Mouse (Mus musculus) limb, embryonic 14.5 days (tissue): Measurements from ENCODE around the gene Fam131c. TPM values are rescaled to one million over a fixed set of nuclear protein-coding genes. Genes with fewer than 3 reads are reported as not detected.

Source experiments
- ATAC-seq: fragments of 200-750 bp; cut with Nextera tagmentation; 2 replicates; pipeline ENCODE4 v1.8.0; 2017; ENCODE audit warnings: low read depth, moderate number of reproducible peaks, moderate TSS enrichment; ENCODE audit not compliant: low FRiP score
- DNase-seq: peaks from one replicate; pipeline ENCODE4 v3.0.0-alpha.2; 2015; ENCODE audit warnings: low spot score
- H3K27ac ChIP-seq: fragments of 300-500 bp; sonication (generic); replicated peaks from 2 replicates; pipeline ENCODE4 v1.5.1; 2014; ENCODE audit warnings: low read depth, mild to moderate bottlenecking, low read length, moderate library complexity, mixed read lengths
- H3K27me3 ChIP-seq: fragments of 300-500 bp; sonication (generic); 2 replicates; pipeline ENCODE4 v1.6.1; 2014; ENCODE audit warnings: low read length, mixed read lengths; ENCODE audit not compliant: control insufficient read depth, insufficient read depth
- H3K36me3 ChIP-seq: fragments of 300-500 bp; sonication (generic); 2 replicates; pipeline ENCODE4 v1.6.1; 2014; ENCODE audit warnings: mild to moderate bottlenecking, low read length, moderate library complexity, mixed read lengths; ENCODE audit not compliant: control insufficient read depth, insufficient read depth
- H3K4me1 ChIP-seq: fragments of 300-500 bp; sonication (generic); 2 replicates; pipeline ENCODE4 v1.6.1; 2014; ENCODE audit warnings: antibody characterized with exemption, low read length, mixed read lengths; ENCODE audit not compliant: control insufficient read depth, insufficient read depth
- H3K4me2 ChIP-seq: fragments of 300-500 bp; sonication (generic); replicated peaks from 2 replicates; pipeline ENCODE4 v1.6.1; 2014; ENCODE audit warnings: low read depth, mild to moderate bottlenecking, low read length, moderate library complexity; ENCODE audit not compliant: severe bottlenecking
- H3K4me3 ChIP-seq: fragments of 300-500 bp; sonication (generic); replicated peaks from 2 replicates; pipeline ENCODE4 v1.5.1; 2014; ENCODE audit warnings: low read length
- H3K9ac ChIP-seq: fragments of 300-500 bp; sonication (generic); 2 replicates; pipeline ENCODE4 v1.6.1; 2014; ENCODE audit warnings: mild to moderate bottlenecking, low read depth, low read length, moderate library complexity; ENCODE audit not compliant: severe bottlenecking
- H3K9me3 ChIP-seq: fragments of 300-500 bp; sonication (generic); 2 replicates; pipeline ENCODE4 v1.6.1; 2016; ENCODE audit warnings: low read length; ENCODE audit not compliant: control insufficient read depth
- POLR2A ChIP-seq: fragments of 200-500 bp; IDR thresholded peaks from 2 replicates; pipeline ENCODE4 v1.8.0; 2012; ENCODE audit warnings: inconsistent platforms, mild to moderate bottlenecking, moderate library complexity, borderline replicate concordance; ENCODE audit not compliant: insufficient read depth, insufficient read length; ENCODE audit errors: extremely low read depth
- WGBS: fragments of 180-500 bp; shearing (Covaris S2); extraction: QIAGEN DNeasy Blood & Tissue Kit; methylation state at CpG from one replicate; pipeline ENCODE4 v1.1.7; 2014; 5-methylcytosine and 5-hydroxymethylcytosine counted together
- polyA plus RNA-seq, 2 experiments: library from polyadenylated mRNA; depleted of rRNA in 1 of 2; stranded (reverse) in 1 of 2; unstranded in 1 of 2; fragments of >200 nt; fragmentation: Nextera tagmentation in 1 of 2; extraction: Ambion mirVana in 1 of 2; gene quantifications; 2 replicates each; pipeline versions ENCODE4 v1.2.1 to v1.2.3; 2012 to 2014

The Fam131c gene
- polyA plus RNA-seq, 2 experiments: 1.2 to 1.6 TPM

DNA sequence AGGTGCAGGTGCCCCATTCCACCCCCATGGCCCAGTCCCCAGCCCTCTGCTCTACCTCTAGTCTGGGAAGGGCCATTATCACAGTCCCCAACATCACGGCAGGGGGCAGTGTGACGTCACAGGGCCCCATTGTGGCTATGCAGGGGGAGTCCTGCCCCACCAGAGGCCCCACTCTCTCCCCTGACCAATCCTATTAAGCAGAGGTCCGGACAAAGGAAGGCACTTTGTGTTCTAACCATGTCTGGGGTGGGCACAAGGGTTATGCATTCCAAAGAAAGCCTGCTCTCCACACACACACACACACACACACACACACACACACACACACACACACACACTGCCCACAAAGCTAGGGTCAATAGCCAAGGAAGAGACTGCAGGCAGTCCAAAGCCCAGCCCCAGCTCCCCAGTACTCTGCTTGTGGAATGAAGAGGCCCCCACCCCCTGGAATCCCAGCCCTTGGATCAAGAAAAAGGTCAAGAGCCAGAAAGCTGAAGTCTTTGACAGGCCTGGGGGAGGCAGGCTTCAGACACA lies 32.7 kb upstream of the Fam131c start:
- DNase-seq (no peak), ATAC-seq (peak; percentile 20; the same call in 1 of the 2 replicates)
- Histone ChIP-seq H3K4me1 (peaks cover 44% of the 10 kb centered on the region), H3K4me3 (no peak overlapping the region), H3K9me3 (no peaks in the 10 kb centered on the region), H3K36me3 (no peaks in the 10 kb centered on the region), H3K27ac (peak overlapping the region; percentile 55), H3K4me2 (no peak overlapping the region), H3K9ac (no peak overlapping the region), H3K27me3 (no peaks in the 10 kb centered on the region)
- 26% methylated on average over 3 of the region's 3 CpGs for WGBS
- no peak for TF ChIP-seq POLR2A

DNA sequence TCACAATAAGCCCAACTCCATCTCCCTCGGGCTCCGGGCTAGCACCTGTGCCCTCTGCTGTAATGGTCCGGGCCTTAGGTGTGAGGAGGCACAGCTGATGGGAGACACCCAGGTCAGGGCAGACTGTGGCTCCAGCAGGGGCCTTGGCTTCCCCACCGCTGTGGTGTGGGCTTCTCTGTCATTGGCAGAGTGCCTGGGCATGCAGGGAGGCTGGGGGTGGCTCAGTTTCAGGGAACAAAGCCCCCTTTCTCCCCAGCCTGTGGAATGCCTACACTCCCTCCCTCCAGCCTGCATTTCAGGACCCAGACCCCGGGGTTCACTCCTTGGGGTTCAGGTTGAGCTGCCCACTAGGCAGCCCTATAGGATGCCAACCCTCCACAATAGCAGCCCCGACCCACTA lies 31.8 kb upstream of the Fam131c start:
- H3K4me1 ChIP-seq: peaks cover 44% of the 10 kb centered on the region
- H3K9ac ChIP-seq: no peak overlapping the region
- no peak for TF ChIP-seq POLR2A
- H3K27ac ChIP-seq: peak overlapping the region; percentile 38; the same call in 1 of the 2 replicates
- H3K4me2 ChIP-seq: no peak overlapping the region
- ATAC-seq: no peak
- H3K36me3 ChIP-seq: no peaks in the 10 kb centered on the region
- no peak for DNase-seq
- H3K9me3 ChIP-seq: no peaks in the 10 kb centered on the region
- no peaks in the 10 kb centered on the region for H3K27me3 ChIP-seq
- 52% methylated on average over 6 of the region's 6 CpGs for WGBS
- no peak overlapping the region for H3K4me3 ChIP-seq

DNA sequence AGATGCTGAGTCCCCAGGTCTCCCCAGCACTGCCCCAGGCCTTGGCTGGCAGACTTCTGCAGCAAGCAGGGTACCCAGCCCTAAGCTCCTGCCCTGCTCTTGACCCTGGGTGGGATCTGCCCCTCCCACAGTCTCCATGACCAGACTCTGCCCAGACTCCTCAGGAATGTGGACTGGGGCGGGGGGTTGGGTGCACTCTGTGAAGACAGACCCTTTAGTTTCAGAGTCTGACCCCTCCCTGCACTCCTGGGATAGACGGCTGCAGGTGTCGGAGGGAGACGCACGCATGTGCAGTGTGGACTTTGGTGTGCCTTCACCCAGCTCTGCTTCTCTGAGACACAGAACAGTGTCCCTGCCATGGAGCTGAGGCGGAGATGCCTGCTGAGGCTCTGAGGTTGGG lies 30.0 kb upstream of the Fam131c start:
- peak; percentile 63; the same call in 1 of the 2 replicates for ATAC-seq
- Histone ChIP-seq H3K4me2 (peak overlapping the region; percentile 8; the same call in 1 of the 2 replicates), H3K27me3 (no peaks in the 10 kb centered on the region), H3K27ac (peak overlapping the region; percentile 21; the same call in 1 of the 2 replicates), H3K4me3 (no peak overlapping the region), H3K4me1 (peaks cover 44% of the 10 kb centered on the region), H3K9ac (no peak overlapping the region), H3K9me3 (no peaks in the 10 kb centered on the region), H3K36me3 (no peaks in the 10 kb centered on the region)
- no peak for TF ChIP-seq POLR2A
- WGBS: 8% methylated on average over 5 of the region's 6 CpGs
- no peak for DNase-seq

DNA sequence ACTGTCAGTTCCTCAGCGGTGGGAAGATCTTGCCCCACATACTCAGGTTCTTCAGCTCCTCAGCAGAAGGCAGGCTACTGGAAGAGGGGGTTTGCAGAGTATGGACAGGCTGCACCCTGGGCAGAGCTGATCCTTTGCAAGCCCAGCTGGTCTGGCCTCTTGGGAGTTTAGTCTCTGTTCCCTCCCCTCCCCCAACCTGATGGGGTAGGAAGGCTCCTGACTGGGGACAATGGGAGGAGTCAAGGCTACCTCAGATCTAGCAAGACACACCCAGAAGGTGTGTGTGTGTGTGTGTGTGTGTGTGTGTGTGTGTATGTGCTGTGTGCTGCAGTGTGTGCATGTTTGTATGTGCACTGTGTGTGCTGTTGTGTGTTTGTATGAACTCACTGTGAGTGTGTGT lies 29.2 kb upstream of the Fam131c start:
- H3K9ac ChIP-seq: no peak overlapping the region
- no peak overlapping the region for H3K4me3 ChIP-seq
- H3K36me3 ChIP-seq: no peaks in the 10 kb centered on the region
- H3K4me2 ChIP-seq: no peak overlapping the region
- peaks cover 37% of the 10 kb centered on the region for H3K4me1 ChIP-seq
- TF ChIP-seq POLR2A: no peak
- DNase-seq (no peak), ATAC-seq (no peak)
- no peaks in the 10 kb centered on the region for H3K9me3 ChIP-seq
- WGBS: 8% methylated on average over 1 of the region's 1 CpGs
- H3K27ac ChIP-seq: no peak overlapping the region
- no peaks in the 10 kb centered on the region for H3K27me3 ChIP-seq

DNA sequence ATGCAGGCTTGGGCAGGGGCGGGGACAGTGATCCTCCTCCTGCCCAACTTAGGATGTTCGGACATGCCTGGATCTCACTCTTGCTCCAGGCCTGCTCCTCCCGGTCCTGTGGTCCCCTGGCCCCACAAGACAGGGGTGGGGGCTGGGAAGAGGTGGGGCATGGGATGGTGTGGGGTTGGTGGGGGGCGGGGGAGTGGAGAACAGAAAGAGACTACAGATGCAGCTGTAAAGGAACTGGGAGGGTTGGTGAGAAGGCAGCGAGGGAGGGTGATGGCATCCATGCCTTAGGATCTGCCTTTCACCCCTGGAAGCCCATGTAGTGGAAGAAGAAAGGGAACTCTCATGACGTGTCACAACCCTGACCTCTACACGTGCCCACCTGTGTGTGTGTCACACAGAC lies 26.5 kb upstream of the Fam131c start:
- Histone ChIP-seq H3K9me3 (no peaks in the 10 kb centered on the region), H3K27ac (no peak overlapping the region), H3K27me3 (no peaks in the 10 kb centered on the region), H3K4me3 (no peak overlapping the region), H3K36me3 (no peaks in the 10 kb centered on the region), H3K4me2 (no peak overlapping the region), H3K4me1 (peaks cover 15% of the 10 kb centered on the region), H3K9ac (no peak overlapping the region)
- no peak for DNase-seq
- no peak for ATAC-seq
- WGBS: 60% methylated on average over 7 of the region's 7 CpGs
- TF ChIP-seq POLR2A: no peak
